Mouse (Mus musculus): ENCODE data around the gene Ndufa1.
"Not testable (repeated sequence)": the region's sequence is repeated elsewhere in the genome, so short reads cannot be mapped to it uniquely, and the experiment has no call there.

The Ndufa1 gene

DNA sequence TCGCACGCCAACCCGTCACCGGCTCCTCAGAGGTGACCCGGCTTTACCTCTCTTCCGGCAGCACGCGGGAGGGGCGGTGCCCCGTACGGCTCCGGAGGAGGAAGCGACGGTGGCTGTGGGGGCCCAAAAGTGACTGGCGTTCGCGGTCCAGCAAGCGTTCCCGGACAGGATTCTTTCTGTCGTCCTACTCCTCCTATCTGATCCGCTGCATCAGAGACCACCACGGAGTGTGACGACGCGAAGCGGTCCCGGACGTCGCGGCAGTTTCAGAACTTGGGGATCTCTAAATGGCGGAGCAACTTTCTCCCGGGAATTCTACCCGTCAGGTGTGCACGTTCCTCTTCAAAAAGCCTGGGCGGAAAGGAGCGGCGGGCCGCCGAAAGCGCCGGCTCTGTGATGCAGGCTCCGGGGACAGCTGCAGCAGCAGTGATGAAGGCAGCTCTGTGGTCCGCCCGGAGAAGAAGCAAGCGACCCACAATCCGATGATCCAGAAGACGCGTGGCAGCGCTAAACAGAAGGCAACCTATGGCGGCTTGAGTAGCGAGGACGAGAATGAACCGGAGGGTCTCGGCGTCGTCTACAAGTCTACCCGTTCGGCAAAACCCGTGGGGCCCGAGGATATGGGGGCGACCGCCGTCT, at the start of gene Ndufa1, which contains the start of gene Rnf113a1:
Gene Ndufa1 (minus strand): TSS at position 59 of the 639 bp plus-strand sequence.
Gene Rnf113a1 (plus strand): TSS at position 141 of the 639 bp plus-strand sequence.
- DNase-seq (ENCODE audit: low read depth, low spot score) = peak; percentile 68

DNA sequence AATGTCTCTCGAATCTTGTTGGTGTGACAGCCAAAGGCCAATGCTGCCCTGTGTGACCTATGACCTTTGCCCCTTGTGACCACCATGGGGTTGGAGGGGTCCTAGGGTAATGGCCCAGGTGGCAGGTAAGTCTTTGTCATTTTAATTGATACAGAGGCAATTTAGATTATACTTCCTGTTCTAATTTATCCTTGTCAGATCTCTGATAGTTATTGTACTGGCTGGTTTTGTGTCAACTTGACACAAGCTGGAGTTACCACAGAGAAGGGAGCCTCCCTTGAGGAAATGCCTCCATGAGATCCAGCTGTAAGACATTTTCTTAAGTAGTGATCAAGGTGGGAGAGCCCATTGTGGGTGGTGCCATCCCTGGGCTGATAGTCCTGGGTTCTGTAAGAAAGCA, 31.2 kb upstream of the Ndufa1 start, which contains the start of gene Rhox1:
Gene Rhox1 (minus strand): TSS at position 101 of the 400 bp plus-strand sequence.
- DNase-seq (ENCODE audit: low read depth, low spot score) = not testable (repeated sequence)

DNA sequence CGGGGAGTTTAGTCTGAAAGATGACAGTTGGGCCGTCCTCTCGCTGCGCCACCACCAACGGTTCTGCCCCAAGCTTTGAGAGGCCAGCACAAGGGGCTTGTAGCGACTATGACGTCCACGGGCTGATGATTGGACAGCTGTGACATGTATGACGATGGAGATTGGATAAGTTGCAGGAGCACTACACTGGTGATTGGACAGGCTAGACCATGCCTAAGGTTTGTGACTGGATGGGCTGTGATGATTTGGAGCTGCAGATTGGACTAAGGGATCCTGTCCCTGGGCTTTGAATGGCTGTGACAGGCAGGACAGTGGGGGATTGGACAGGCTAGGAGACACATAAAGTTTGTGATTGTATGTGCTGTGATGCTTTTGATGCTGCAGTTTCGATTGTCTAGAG, 20.0 kb upstream of the Ndufa1 start, which contains the start of gene Gm9:
Gene Gm9 (minus strand): TSS at position 101 of the 400 bp plus-strand sequence.
- DNase-seq (ENCODE audit: low read depth, low spot score) = no peak

DNA sequence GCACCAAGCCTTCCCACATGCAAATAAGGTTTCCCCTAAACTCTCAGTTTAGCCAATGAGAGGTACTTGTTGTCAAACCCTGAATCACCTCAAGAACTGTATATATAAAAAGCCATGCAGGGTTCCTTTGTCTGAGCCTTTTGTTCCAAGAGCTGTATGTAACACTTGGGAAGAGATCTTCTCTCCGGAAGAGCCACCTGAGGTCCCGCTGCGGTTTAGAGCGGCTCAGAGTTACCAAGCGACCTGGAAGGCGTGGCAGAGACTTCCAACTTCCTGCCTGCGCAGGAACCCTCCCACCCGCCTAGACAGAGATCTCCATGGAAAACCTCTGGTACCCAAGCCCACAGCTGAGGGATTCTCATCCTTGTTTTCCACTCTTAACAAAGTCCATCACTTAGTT, 7.7 kb upstream of the Ndufa1 start:
- DNase-seq (ENCODE audit: low read depth, low spot score) = no peak

DNA sequence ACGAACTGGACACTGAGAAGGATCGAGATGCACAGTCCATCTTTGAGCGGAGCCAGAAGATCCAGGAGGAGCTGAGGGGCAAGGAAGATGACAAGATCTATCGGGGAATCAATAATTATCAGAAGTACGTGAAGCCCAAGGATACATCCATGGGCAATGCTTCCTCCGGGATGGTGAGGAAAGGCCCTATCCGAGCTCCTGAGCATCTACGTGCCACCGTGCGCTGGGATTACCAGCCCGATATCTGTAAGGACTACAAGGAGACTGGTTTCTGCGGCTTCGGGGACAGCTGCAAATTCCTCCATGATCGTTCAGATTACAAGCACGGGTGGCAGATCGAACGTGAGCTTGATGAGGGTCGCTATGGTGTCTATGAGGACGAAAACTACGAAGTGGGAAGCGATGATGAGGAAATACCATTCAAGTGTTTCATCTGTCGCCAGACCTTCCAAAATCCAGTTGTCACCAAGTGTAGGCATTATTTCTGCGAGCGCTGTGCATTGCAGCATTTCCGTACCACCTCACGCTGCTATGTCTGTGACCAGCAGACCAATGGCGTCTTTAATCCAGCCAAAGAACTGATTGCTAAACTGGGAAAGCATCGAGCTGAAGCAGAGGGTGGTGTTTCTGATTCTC, 899 bp upstream of the Ndufa1 start:
- no peak for DNase-seq (ENCODE audit: low read depth, low spot score)

DNA sequence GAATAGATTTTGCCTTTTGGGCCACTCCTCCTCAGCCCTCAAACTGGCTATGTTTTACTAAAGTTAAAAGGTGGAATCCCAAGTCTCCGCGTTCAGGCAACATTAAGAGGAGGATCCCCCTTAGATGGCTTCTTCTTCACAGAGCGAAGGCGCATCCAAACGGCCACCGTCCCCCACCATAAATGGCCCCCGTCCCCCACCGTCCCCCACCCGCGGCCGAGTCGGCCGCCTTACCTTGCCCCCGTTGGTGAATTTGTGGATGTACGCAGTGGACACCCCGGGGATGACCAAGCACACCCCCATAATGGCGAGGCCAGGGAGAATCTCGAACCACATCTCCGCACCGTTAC, 233 bp downstream of the Ndufa1 start:
- DNase-seq (ENCODE audit: low read depth, low spot score) = no peak

DNA sequence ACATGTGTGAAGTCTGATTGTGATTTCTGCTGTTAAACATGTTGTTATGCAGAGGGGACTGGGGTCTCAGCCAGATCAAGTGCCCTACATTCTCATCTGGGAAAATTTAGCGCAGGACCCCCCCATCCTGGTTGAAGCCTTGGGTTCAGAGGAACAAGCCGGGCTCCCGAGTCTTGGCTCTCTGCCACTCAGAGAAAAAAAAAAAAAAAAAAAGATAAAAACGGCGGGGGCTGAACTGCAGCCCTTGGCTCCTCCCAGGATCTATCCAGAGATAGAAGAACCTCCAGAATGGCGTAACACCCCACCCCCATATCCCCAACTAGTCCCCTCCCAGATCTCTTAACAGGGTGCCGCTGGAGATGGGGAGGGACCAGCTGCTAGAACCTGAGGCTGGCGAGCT, 6.6 kb downstream of the Ndufa1 start:
- not testable (repeated sequence) for DNase-seq (ENCODE audit: low read depth, low spot score)

DNA sequence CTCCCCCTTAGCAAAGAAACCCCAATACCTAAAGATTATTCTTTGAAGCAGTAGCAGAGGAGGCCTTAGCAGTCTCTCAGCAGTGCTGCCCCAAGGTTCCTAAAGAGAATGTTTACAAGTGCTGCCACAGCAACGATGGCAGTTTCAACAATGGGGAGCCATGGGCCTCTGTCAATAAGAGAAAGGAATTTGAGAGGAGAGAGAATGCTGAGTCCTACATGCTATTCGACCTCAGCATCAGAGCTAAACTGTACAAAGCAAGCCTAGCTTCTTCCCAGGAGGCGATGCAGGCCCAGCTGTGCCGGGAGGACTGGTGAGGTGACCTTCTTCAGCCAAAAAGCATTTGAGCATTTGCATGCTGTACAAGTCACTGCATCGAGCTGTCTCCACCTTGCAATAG, 22.2 kb downstream of the Ndufa1 start, which contains the start of gene Akap14:
Gene Akap14 (minus strand): TSS at position 101 of the 400 bp plus-strand sequence.
- DNase-seq (ENCODE audit: low read depth, low spot score) = no peak

DNA sequence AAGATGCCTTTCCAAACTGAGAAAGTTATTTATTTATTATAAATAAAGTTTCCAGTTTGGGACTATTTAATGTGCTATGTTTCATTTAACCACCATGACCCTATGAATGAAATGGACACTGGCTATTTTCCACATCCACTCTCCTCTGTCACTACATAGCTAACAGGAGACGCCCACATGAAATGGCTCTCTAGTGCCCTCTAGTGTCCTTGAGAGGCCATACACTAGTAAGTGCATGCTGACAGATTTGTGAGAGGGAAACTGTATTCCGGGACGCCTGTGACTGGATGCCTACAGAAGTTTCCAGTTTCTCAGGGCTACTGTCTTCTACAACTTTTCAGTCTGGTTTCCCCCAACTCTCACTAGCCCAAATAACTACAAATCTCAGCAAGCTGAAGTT, 23.9 kb downstream of the Ndufa1 start:
- DNase-seq (ENCODE audit: low read depth, low spot score) = peak; percentile 38

DNA sequence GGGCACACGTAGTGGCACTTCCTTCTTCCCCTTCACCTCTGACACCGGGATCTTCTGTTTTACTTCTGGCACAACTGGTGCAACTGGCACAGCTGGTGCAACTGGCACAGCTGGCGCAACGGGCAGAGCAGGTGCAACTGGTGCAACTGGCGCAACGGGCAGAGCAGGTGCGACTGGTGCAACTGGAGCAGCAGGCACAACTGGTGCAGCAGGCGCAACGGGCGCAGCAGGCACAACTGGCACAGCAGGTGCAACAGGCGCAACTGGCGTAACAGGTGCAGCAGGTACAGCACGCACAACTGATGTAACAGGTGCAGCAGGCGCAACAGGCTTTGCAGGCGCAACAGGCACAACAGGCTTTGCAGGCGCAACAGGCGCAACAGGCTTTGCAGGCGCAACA, 27.8 kb downstream of the Ndufa1 start:
- no peak for DNase-seq (ENCODE audit: low read depth, low spot score)

DNA sequence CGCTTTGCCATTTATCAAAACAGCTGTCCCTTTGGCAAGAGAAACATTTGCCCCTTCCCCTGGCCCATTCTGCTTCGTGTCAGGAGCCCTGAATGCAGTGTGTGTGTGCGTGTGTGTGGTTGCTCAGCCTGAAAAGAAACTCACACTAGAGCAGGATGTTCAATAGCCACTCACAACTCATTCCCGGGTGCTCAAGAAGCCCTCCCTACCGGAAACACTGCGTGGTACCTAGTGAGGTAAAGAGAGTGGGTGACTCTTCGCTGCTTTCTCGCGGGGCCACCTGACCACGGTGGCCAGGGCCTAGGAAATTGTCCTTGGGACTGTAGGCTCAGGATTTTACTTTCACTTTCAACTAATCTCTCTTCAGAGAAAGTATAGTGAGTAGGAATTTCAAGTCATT, 29.8 kb downstream of the Ndufa1 start:
- DNase-seq (ENCODE audit: low read depth, low spot score) = no peak

DNA sequence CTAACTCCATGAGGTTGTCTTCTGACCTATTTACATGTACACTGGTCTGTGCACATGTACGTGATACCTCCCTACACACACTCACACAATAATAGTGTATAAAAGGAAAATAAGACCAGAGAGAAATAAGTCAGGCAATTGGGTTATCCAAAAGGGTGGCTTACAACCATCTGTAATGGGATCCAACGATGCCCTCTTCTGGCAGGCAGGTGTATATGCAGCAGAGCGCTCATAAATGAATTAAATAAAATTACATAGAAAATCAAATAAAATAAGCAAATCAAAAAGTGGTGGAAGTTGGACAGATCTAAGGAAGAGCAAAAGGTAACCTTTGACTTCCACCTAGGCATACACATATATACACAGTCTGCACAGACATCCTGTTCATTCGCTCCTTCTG, 33.1 kb downstream of the Ndufa1 start:
- DNase-seq (ENCODE audit: low read depth, low spot score) = no peak

DNA sequence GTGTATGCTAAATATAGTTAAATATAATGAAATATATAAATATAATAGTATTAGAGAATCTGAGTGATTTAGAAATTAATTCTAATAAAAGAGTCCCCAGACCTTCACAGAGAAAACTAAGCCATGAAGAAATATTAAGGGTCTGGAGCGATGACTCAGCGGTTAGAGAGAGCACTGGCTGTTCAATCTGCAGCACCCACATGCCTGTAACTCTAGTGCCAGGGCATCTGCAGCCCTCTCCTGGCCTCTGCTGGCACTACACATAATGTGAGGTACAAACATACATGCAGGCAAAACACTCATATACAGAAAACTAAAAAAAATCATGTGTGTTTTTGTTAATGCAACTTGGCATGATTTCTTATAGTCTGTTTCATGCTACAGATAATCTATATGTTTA, 46.0 kb downstream of the Ndufa1 start:
- DNase-seq (ENCODE audit: low read depth, low spot score) = no peak

DNA sequence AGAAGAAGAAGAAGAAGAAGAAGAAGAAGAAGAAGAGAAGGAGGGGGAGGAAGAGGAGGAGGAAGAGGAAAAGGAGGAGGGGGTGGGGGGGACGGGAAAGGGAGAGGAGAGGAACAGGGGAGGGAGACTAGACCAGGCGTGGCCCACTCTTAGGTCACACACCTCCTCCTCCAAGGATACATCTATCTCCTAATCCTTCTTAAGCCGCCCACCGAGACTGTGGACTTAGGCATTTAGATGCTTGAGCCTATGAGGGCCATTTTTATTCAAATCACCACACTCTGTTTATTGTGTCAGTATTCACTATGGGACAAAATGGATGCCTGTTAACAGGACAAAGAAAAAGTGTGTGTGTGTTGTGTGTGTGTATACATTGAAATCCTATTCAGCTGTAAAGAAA, 46.5 kb downstream of the Ndufa1 start:
- DNase-seq (ENCODE audit: low read depth, low spot score) = not testable (repeated sequence)

DNA sequence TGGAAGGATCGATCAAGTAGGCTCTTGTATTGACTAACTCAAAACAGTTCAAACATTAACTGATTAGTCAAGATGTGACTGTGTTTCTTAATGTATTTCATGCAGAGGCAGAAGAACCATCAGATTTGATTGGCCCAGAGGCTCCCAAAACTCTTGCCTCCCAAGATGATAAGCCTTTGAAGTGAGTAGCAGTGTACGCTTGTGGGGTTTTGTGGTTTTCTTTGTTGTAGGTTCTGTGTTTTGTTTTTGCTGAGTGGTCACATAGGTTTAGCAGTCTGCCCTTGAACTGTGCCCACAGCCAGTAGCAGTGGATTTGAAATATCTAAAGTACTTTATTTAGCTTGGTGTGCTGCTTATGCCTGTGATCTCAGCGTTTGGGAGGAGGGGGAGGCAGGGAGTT, 49.2 kb downstream of the Ndufa1 start:
- DNase-seq (ENCODE audit: low read depth, low spot score) = no peak

Measured in retina, adult 2 months (tissue).